Mouse (Mus musculus) midbrain, postnatal 0 days (tissue): ENCODE data around the gene Fam185a. TPM values are rescaled to one million over a fixed set of nuclear protein-coding genes. Genes with fewer than 3 reads are reported as not detected.

Experiments
- ATAC-seq: fragments of 200-750 bp; cut with Nextera tagmentation; 2 replicates; pipeline ENCODE4 v1.8.0; 2017; ENCODE audit warnings: moderate number of reproducible peaks, mild to moderate bottlenecking, moderate TSS enrichment, moderate library complexity; ENCODE audit not compliant: low FRiP score
- DNase-seq: peaks from one replicate; pipeline ENCODE4 v3.0.0-alpha.2; 2015; ENCODE audit warnings: low spot score
- H3K27ac ChIP-seq: fragments of 300-500 bp; sonication (generic); 2 replicates; pipeline ENCODE4 v1.5.1; 2014; ENCODE audit warnings: low read depth, mild to moderate bottlenecking, low read length, mixed read lengths
- H3K27me3 ChIP-seq: fragments of 300-500 bp; sonication (generic); 2 replicates; pipeline ENCODE4 v1.6.1; 2014; ENCODE audit warnings: low read length, control low read depth, mixed read lengths; ENCODE audit not compliant: insufficient read depth
- H3K36me3 ChIP-seq: fragments of 300-500 bp; sonication (generic); 2 replicates; pipeline ENCODE4 v1.6.1; 2014; ENCODE audit warnings: low read length, control low read depth, mixed read lengths; ENCODE audit not compliant: insufficient read depth
- H3K4me1 ChIP-seq: fragments of 300-500 bp; sonication (generic); 2 replicates; pipeline ENCODE4 v1.6.1; 2014; ENCODE audit warnings: mild to moderate bottlenecking, control low read depth, antibody characterized with exemption, low read length, mixed read lengths; ENCODE audit not compliant: insufficient read depth
- H3K4me2 ChIP-seq: fragments of 300-500 bp; sonication (generic); 2 replicates; pipeline ENCODE4 v1.6.1; 2014; ENCODE audit warnings: low read depth, mild to moderate bottlenecking, low read length, mixed read lengths; ENCODE audit not compliant: poor library complexity, severe bottlenecking
- H3K4me3 ChIP-seq: fragments of 300-500 bp; sonication (generic); 2 replicates; pipeline ENCODE4 v1.5.1; 2014; ENCODE audit warnings: low read depth, mild to moderate bottlenecking, low read length, moderate library complexity
- H3K9ac ChIP-seq: fragments of 300-500 bp; sonication (generic); replicated peaks from 2 replicates; pipeline ENCODE4 v1.6.1; 2014; ENCODE audit warnings: mild to moderate bottlenecking, low read length, moderate library complexity, mixed read lengths; ENCODE audit not compliant: poor library complexity, severe bottlenecking
- H3K9me3 ChIP-seq: fragments of 300-500 bp; sonication (generic); 2 replicates; pipeline ENCODE4 v1.6.1; 2016; ENCODE audit warnings: low read length, control low read depth
- CTCF ChIP-seq: IDR thresholded peaks from 2 replicates; pipeline ENCODE4 v1.5.1; 2016; ENCODE audit warnings: antibody characterized with exemption, mild to moderate bottlenecking
- WGBS: fragments of 180-500 bp; shearing (Covaris S2); extraction: QIAGEN DNeasy Blood & Tissue Kit; methylation state at CpG from one replicate; pipeline ENCODE4 v1.1.7; 2014; 5-methylcytosine and 5-hydroxymethylcytosine counted together
- polyA plus RNA-seq: library from polyadenylated mRNA; unstranded; fragments of >200 nt; fragmentation: Nextera tagmentation; extraction: Ambion mirVana; gene quantifications from 2 replicates; pipeline ENCODE4 v1.2.1, GENCODE M21; 2015
- total RNA-seq: library from RNA; depleted of rRNA; stranded (reverse); fragments of >200 nt; gene quantifications from 2 replicates; pipeline ENCODE4 v1.2.3, GENCODE M21; 2014

Fam185a gene
- total and polyA plus RNA-seq, 2 experiments from 2014 or later: 10.1 to 13.2 TPM

DNA sequence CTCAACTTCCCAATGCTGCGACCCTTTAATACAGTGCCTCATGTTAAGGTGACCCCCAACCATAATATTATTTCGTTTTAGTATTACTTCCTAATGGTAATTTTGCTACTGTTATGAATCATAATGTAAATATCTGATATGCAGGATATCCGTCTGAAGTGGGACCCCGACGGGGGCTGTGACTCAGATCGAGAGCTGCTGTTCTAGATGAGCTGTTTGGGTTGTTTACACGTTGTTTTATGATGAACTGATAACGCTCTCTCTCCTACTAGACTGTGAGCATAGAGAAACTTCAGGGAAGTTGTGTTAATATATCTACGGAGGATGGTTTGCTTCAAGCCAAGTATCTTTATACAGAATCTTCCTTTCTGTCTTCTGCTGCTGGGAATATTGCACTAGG, 13.7 kb downstream of the Fam185a start:
- ATAC-seq (no peak), DNase-seq (no peak)
- Histone ChIP-seq H3K9ac (no peak overlapping the region), H3K36me3 (no peaks in the 10 kb centered on the region), H3K27ac (no peak overlapping the region), H3K4me1 (no peaks in the 10 kb centered on the region), H3K4me2 (no peak overlapping the region), H3K4me3 (no peak overlapping the region), H3K9me3 (no peaks in the 10 kb centered on the region), H3K27me3 (no peaks in the 10 kb centered on the region)
- TF ChIP-seq CTCF: no peak
- WGBS: 97% methylated on average over 9 of the region's 9 CpGs

GRCm38 (mm10) chr5:21439446-21440110, 14.8 kb downstream of the Fam185a start:
- no peak for DNase-seq
- Histone ChIP-seq H3K4me1 (no peaks in the 10 kb centered on the region), H3K4me2 (no peak overlapping the region), H3K9ac (no peak overlapping the region), H3K27me3 (no peaks in the 10 kb centered on the region), H3K4me3 (no peak overlapping the region), H3K9me3 (no peaks in the 10 kb centered on the region), H3K27ac (no peak overlapping the region), H3K36me3 (no peaks in the 10 kb centered on the region)
- TF ChIP-seq CTCF: no peak
- 89% methylated on average over 7 of the region's 7 CpGs for WGBS
- ATAC-seq: no peak

- Histone ChIP-seq H3K27me3 (no peaks in the 10 kb centered on the region), H3K36me3 (no peaks in the 10 kb centered on the region)
- TF ChIP-seq CTCF: no peak
Measured at GRCm38 (mm10) chr5:21440833-21441530, 16.2 kb downstream of the Fam185a start.

DNA sequence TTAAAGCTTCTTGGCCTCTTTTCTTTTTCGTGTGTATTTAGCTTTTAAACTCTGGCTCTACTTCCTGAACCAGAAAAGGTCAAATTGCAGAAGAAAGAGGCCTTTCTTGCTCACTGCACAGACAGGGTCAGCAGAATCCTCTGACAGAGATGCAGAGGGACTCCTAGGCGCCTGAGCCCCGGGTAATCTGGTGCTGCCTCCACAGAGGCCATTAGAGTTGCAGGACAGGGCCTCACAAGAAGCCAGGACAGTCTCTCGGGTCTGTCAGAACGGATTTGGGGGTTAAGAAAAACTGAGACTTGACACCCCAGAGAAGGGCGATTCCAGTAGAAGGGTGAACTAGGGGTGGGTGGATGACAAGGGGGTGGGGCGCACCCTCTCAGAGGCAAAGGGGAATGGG, 42.6 kb downstream of the Fam185a start:
- Histone ChIP-seq H3K4me3 (no peak overlapping the region), H3K27me3 (no peaks in the 10 kb centered on the region), H3K36me3 (no peaks in the 10 kb centered on the region), H3K4me2 (no peak overlapping the region), H3K9me3 (no peaks in the 10 kb centered on the region), H3K9ac (no peak overlapping the region), H3K4me1 (no peaks in the 10 kb centered on the region), H3K27ac (no peak overlapping the region)
- TF ChIP-seq CTCF: no peak
- 49% methylated on average over 7 of the region's 7 CpGs for WGBS
- no peak for DNase-seq
- ATAC-seq: no peak

More at GRCm38 (mm10) chr5:21440833-21441530, 16.2 kb downstream of the Fam185a start:
- peak; percentile 71 for DNase-seq
- H3K9me3 ChIP-seq: no peaks in the 10 kb centered on the region
- no peak for ATAC-seq
- no peak overlapping the region for H3K9ac ChIP-seq
- no peak overlapping the region for H3K27ac ChIP-seq
- 64% methylated on average over 8 of the region's 8 CpGs for whole genome bisulfite sequencing
- no peak overlapping the region for H3K4me3 ChIP-seq
- no peaks in the 10 kb centered on the region for H3K4me1 ChIP-seq
- no peak overlapping the region for H3K4me2 ChIP-seq

- Histone ChIP-seq H3K4me3 (no peak overlapping the region), H3K27ac (no peak overlapping the region), H3K9ac (no peak overlapping the region), H3K4me2 (no peak overlapping the region), H3K4me1 (no peaks in the 10 kb centered on the region), H3K9me3 (no peaks in the 10 kb centered on the region), H3K27me3 (no peaks in the 10 kb centered on the region), H3K36me3 (no peaks in the 10 kb centered on the region)
- WGBS: 94% methylated on average over 12 of the region's 12 CpGs
- no peak for DNase-seq
- ATAC-seq: no peak
- TF ChIP-seq CTCF: no peak
Measured at GRCm38 (mm10) chr5:21468100-21468499, 43.3 kb downstream of the Fam185a start.

- Histone ChIP-seq H3K9me3 (no peaks in the 10 kb centered on the region), H3K4me3 (no peak overlapping the region), H3K4me2 (no peak overlapping the region), H3K4me1 (no peaks in the 10 kb centered on the region), H3K27me3 (no peaks in the 10 kb centered on the region), H3K9ac (no peak overlapping the region), H3K36me3 (peaks cover 3% of the 10 kb centered on the region; the same call in 1 of the 2 replicates), H3K27ac (no peak overlapping the region)
- DNase-seq (no peak), ATAC-seq (no peak)
- 96% methylated on average over 5 of the region's 5 CpGs for whole genome bisulfite sequencing
- no peak for TF ChIP-seq CTCF
Measured at GRCm38 (mm10) chr5:21478428-21478827, 53.7 kb downstream of the Fam185a start.
